Mouse (Mus musculus) heart, adult 18-20 months (tissue): Measurements from ENCODE around the gene Lrrk1. TPM values are rescaled to one million over a fixed set of nuclear protein-coding genes. Genes with fewer than 3 reads are reported as not detected.
A peak's percentile ranks its signal among the peaks of the same experiment; 100 is the strongest.

Experiments
- DNase-seq, 2 experiments: peaks; one replicate each; pipeline ENCODE4 v3.0.0; 2021 to 2022; ENCODE audit warnings: mixed read lengths in 1 of 2
- total RNA-seq, 2 experiments: library from RNA; stranded (reverse); gene quantifications; 2 replicates each; pipeline ENCODE4 v1.2.3; 2021

Lrrk1 gene
- total RNA-seq, 2 experiments from 2014 or later = 9.6 to 10.1 TPM

DNA sequence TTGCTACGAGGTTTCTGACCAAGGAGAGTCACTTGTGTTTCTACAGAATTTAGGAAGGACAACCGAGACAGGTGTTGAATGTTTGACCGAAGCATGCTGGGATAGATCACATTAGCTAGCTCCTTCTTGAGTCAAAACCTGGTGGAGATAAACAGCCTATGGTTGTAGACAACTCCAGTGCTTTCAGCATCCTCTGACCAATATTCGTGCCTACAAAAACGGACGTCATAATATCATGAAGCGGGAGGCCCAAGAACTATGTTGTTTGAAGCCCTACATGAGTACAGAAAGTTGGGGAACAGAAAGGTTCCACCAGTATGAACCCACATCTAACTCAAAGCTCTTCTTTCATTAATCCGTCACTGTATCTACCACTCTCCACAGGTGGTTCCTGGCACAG lies 3.3 kb downstream of the Lrrk1 start:
- no peak for DNase-seq

DNA sequence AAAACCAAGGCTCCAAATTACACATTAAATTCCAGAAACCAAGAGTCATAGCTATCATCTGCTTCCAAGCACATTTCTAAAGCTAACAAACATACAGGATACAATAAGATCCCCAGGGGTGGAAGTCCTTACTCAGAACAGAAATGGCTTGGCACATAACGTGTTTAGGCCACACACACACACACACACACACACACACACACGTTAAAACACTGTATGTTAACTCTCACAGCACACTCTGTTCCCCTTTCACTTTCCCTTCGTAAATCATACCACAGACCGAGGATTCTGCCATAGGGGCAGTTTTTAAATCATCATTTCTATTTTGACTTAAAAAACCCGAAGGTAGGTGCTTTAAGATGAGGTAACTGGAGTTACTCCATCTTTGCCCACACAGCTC lies 3.9 kb downstream of the Lrrk1 start:
- DNase-seq = peak; percentile 42 to 45

DNA sequence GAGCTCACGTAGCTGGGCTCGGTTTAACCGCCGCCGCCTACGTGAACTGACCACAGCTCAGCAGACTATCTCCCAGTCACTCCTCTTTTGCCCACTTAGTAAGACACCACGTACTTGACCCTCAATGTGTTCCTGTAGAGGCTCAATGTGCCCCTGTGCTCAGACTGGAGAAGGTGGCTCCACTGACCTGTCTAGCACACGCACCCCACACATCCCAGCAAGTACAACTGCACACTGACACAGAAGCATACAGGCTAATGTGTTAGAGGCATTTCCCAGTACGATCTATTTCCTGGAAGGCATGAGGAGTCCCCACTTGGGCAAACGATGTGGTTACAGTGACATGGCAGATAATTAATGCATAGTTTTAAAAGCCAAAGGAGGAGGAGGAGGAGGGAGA lies 11.6 kb downstream of the Lrrk1 start:
- no peak for DNase-seq

DNA sequence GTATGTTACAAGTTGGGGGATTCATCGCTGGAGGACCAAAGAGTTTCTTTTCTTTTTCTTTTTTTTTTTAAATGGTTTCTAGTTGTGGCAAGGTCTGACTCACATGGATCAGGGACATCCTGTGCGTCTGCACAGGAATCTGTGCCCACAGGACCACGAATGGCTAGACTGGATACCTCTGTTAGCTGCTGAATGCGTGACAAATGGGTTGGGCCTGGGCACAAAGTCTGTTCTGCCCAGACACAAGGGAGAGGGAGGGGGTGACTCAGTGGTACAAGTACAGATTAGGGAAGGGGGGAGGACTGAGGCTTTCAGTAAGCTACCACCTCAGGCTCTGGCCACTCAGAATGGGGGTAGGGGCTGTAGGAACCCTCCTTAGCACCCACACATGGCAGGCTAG lies 12.4 kb downstream of the Lrrk1 start:
- no peak for DNase-seq

DNA sequence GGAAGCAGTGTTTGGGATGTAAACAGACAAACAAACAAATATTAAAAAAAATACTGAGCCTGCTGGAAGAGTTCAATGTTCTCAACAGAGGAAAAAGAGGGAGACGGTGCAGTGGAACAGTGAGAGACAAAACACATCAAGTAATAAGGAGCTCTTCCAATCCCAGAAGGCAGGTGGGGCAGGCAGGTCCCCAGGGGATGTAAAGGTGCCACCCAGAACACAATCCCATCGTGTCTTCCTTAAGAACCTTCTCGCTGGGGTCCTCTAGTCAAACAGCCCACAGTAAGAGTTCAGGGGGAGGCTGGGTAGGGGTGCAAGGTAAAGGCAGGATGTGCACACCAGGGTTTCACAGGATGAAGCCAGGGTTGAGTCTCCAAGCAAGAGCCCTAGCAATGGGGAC lies 14.8 kb downstream of the Lrrk1 start:
- no peak for DNase-seq

DNA sequence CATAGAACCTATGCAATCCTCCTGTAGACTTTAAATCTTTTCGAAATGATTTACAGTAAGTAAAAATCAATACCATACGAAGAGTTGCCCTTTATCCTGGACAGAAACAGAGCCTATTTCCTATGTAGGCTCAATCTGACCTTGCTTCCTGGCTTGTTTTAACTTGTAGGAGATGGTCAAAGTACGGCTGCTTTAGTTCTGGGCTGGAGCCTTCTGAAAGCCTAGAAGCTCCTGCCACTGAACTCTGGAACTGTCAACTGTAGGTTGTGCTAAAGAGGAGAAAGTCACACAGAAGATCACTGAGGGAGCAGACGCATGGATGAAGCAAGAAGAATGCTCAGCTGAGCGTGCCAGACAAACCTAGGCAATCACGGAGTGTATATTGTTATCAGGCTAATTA lies 17.2 kb downstream of the Lrrk1 start:
- DNase-seq = no peak

DNA sequence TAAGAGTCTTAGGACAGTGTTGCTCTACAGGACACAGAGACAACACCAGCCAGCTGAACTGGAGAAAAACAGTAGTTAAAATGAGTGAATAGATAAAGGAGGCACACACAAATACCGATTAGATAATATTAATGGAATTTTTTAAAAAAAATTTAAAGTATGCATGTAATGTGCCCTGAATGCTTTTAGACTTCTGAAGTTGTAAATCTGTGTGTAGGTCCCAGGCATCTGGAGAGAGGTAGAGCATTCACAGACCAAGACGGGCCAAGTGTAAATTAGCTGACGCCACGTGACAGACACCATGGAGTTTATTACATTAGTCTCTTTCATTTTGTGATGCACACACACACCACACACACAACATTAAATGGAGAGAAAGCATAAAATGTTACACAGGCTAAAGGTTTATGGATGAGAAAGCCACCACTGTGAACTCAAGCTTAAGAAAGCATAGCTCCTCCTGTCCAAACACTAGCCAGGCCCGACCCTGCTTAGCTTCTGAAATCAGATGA lies 18.2 kb downstream of the Lrrk1 start:
- DNase-seq = peak in 1 of 2 experiments; percentile 15

DNA sequence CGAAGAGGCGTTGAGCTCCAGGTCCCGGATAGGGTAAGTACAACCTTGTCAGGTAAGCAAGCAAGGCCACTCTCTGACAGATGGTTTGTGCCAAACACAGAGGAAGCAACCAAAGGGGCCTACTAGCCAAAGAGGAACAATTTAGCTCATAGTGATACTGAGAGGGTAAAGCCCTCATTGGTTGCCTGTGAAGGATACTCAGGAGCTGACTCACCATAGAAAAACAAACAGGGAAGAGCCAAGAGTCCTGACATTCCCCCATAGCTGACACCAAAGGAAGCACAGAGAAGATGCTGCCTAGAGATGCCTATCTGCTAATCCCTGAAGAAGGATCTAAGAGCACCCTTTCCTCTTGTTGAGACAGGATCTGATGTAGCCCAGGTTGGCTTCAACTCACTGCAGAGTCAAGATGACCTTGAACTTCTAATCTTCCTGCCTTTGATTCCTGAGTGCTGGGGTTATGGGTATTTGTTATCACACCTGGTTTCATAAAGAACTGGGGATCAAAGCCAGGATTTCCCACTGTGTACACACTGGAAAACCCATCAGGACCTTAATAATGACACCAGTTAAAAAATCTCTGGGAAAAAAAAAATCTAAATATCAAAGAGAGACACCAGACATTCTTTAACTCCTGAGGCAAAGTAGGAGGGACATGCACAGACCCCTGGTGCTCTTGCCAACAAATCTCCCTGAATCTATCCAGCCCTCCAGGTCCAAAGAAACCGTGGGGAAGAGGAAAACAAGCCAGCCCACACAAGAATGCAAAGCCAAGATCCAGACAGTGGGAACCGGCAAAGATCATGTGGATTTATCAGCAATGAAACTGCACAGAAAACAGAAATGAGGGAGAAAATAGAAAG lies 18.8 kb downstream of the Lrrk1 start:
- DNase-seq = peak; percentile 33 to 38

DNA sequence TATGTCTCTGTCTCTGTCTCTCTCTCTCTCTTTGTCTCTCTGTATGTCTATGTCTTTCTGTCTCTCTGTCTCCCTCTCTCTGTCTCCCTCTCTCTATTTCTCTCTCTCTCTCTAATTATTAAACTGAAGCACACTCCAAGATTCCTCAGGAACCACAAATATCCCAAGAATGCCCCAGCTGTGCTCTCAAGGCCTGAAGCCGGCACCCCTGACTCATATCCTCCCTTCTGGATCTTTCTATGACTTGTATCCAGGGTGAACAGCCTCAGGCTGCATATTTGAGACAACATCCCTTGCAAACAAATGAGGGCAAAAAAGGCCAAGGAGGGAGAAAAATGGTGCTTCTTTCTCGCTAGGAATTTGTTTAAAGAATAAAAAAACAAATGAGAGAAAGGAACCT lies 22.2 kb downstream of the Lrrk1 start, which contains the start of gene Gm10974:
Gene Gm10974, plus strand, starts transcription at position 2 of the 400 bp plus-strand sequence.
- DNase-seq = peak; percentile 57 to 67

DNA sequence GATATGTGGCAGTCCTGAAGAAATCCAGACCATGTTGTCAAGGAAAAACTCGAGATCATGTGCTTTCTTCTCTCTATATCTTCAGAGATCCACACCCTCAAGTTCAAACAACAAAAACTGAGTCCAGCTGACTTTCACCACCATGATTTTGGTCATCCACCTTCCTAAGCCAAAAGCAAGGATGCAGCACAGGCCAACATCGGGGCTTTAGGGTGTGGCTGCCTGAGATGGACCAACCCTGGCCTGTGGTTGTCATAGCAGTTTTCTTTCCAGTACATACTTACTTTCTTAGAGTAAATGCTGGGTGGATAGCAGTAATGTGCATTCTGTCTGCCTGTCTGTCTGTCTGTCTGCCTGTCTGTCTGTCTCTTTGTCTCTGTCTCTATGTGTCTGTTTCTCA lies 22.7 kb downstream of the Lrrk1 start:
- peak; percentile 33 for DNase-seq

DNA sequence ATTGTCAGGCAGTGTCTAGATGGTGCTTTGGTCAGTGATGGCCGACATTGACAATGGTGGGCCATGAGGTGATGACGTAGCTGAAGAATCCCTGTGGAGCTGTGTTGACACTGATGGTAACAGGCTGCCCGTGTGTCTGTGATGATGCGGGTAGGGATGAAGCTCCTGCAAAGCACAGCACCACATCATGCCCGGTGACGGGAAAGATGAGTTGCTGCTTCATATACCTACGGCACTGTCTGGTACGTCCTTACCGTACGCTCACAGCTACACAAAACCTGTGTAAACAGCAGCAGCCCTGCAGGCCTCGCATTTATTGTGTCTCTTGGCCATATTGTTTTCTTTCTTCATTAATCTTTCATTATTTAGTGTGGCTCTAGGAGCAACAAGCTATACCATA lies 23.7 kb downstream of the Lrrk1 start:
- DNase-seq = no peak

DNA sequence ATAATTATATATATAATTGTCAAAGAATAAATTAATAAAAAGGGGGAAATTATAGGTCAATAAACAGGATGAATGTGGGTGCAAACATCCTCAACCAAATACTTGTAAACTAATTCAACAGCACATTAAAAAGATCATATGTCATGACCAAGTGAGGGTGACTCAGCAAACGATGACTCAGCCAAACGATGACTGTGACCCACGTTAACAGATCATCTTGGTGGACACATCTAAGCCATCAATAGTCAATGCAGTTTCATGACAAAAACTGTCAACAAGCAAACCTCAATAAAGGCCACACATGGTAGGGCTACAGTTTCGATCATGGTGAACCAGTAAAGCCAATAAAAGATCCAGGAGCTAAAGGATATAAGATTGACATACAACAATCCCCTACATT lies 29.1 kb downstream of the Lrrk1 start:
- no peak for DNase-seq

DNA sequence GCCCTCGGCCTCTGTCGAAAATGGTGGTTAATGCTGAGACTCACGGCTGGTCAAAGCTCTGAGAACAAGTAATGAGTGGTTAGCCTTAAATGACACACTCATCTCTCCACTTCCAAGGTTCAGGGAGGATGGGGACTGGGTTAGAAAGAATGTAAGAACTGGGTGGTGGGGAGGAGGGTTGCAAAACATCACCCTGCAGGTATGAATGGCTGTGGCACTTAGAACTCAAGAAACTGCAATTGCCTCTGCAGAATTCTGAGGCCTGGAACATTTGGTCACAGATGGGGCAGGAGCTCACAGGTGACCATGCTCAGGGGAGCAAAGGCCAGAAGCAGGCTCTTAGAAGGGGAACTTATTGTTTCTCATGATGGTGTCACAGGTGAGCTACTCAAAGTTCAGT lies 29.7 kb downstream of the Lrrk1 start:
- DNase-seq = no peak

DNA sequence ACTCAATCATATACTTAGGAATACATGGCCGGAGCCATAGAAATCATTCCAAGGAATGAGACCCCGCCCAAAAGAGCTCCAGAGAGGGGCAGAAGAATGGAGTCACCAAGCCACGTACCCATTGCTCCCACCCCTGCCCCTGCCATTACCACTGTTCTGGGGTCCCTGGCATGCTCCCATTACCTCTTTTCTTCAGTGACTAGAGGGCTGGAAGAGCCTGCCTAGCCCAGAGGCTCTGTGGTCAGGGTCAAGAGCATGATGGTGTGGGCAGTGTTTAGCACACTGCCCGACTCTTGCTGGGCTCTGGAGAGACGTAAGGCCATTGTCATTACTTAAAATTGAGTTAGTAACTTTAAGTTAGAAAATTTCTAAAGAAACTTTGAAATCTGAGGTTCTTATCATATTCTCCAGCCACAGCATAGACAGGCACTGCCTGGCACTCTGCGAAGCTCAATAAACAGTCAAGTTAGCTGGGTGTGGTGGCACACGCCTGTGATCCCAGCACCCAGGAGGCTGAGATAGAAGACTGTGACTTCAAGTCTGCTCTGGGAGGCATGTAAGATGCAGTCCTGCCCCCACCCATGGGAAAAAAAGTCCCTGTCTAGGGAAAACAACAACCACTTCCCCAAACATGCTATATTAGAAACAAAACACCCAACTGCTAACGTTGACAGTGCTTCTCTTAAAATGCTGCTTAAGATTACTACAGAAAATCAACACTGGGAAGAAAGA lies 32.2 kb downstream of the Lrrk1 start:
- no peak for DNase-seq

DNA sequence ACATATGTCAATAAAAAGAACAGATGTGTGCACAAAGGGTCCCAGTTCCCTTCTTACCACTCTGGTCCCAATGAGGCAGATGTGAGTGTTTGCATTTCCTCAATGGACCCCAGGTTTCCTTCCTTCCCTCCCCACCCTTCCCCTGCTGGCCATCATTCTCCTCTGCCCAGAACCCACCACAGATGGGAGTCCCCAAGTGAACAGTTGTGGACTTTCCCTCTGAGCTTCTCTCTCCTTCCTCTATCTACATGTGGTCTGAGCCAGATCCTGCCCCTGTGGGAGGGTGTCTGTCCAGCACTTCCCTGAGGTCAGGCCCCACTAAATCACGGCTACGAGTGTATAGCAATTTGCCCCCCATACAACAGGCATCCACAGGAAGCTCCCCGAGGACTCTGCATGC lies 33.2 kb downstream of the Lrrk1 start:
- no peak for DNase-seq

DNA sequence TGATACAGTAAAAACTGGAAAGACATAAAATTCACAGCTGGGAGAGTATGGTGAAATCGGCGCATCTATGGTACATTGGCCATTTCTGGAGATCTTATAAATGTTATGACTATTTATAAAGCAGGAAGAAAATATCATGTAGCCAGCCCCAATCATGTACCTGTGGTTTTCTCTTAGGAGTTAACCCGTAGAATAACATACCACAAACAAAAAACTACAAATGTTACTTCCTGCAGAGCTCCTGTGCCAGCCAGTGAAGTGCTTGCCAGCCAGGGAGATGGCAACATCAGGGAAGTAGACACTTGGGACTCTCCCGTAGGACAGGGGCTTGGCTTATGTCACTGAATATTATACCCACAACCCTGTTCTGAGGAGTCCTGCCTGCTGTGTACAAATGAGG lies 37.1 kb downstream of the Lrrk1 start:
- no peak for DNase-seq

DNA sequence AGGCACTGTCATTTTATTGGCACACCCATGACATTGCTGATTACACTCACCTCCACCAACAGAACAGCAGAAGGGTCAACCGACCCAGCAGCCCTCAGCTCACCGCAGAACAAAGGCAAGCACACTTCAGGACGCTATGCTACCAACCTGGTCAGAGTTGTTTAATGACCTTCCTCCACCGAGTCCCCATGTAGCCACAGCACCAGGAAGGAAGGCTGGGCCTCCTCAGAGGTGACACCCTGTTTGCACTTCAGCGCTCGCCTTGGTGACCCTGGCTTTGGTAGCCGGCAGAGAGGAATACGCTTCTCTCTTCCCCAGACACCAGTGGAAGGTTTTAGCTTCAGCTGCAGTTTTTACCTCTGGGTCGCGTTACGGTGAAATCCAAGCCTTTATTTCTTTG lies 38.5 kb downstream of the Lrrk1 start:
- DNase-seq = no peak

DNA sequence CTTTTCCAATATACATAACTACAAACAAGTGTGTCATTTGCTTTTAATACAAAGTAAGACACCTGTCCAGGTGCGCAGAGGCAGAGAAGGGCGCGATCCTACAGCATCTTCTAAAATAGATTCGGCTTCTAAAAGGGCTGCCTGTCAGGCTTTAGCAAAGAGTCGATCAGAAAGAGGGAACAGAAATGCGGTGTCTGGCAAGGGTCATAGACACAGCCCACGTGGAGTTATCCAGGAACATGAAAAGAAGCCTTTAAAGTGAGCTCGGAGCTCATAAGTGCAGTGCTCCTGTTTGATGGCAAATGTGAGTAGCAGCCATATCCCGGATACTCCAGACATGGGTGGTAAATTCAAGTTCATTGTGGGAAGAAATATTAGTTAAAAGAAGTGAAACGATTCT lies 39.6 kb downstream of the Lrrk1 start:
- no peak for DNase-seq

DNA sequence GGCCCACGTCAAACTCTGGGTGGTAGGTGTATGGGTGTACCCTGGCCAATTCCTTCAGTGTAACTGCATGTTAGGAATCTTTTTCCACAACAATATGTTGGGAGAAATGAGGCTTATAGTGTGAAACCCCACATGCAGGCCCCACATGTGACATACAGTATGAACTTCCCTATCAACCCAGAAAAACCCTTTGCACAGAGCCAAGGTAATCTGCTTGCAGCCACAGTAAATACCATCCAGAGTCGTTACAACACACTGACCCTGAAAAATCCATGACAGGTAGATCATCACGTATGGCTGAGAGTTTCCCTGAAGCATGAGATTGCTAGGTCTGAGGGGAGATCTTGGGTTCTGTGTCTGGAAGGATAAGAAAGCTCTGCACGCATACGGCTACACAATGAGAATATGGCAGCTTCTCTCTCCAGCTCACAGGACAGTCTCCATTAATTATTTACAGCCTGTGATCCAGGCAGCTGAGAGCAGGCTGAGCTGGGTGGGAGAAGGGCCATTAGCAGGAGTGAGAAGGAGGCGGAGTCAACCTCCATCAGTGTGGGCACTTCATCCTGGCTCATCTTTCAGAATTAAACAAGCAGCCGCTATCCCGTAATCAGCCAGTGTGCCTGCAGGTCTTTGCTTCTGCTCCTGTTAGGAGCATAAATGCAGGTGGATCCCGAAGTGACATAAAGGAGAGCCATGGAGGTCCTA lies 41.0 kb downstream of the Lrrk1 start:
- no peak for DNase-seq

DNA sequence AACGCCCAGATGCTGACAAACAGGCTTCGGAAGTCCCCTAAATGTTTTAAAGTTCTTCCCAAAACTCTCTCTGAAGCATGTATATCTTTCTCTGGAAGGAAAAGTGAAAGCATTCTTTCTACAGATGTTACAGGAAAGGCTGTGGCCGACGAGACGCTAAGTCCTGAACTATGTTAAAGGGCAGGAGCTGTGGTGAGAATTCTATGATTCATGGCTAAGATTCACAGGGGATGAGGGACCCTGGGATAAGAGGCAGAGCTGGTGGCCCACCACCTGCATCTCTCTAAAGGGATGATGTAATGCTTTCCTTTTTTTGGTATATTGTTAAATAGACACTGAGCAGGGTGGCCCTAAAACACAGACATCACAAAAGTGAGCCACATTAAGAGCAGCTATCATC lies 44.8 kb downstream of the Lrrk1 start:
- DNase-seq = no peak

DNA sequence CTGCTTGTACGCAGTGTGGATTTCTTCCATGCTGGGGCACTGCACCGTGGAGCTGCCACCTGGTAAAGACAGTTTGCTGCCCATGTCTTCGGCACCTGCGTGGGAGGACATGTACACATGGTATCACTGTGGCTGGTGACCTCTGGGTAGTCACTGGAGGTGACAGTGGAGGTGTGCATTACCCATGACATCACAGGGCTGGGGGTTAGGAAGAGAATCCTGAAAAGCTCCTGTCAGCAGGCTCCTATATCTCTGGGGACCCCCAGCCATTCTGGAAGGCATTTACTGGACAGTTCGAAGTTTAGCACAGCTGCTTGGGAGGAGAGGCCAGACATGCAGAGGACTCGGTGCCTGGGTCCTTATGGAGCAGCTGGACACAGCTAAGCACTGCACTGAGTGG lies 45.3 kb downstream of the Lrrk1 start:
- DNase-seq = peak; percentile 38 to 46

DNA sequence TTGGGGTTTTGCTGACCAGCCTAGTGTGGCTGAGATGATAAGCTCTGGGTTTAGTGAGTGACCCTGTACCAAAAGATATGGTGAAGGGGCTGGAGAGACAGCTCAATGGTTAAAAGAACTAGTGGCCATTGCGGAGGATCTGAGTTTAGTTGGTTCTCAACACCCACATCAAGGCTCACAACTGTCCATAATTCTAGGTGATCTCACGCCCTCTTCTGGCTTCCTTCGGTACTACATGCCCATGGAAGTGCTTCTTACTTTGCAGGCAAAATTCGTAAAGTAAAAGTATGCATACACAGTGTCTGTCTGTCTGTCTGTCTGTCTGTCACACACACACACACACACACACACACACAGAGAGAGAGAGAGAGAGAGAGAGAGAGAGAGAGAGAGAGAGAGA lies 45.8 kb downstream of the Lrrk1 start:
- peak; percentile 71 to 90 for DNase-seq

DNA sequence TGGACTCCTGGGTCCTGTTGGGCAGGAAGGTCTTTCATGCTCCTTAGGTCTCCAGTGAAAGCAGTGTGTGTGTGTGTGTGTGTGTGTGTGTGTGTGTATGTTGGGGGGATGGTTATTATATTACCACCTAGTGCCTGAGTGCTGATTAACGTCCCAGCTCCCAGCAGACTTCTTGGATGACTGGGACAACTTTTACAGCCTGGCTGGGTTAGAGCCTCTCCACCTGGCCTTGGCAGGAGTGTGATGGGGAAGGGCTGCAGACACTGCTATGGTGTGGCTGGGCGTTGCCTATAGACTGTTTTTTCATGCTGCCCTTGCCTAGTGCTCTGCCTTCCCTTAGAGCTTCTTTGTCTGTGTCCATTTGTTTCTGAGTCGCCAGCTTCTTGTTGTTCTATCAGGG lies 48.1 kb downstream of the Lrrk1 start:
- no peak for DNase-seq
